ENCODE assay signal across 8 mouse cellular contexts in the genomic region with DNA sequence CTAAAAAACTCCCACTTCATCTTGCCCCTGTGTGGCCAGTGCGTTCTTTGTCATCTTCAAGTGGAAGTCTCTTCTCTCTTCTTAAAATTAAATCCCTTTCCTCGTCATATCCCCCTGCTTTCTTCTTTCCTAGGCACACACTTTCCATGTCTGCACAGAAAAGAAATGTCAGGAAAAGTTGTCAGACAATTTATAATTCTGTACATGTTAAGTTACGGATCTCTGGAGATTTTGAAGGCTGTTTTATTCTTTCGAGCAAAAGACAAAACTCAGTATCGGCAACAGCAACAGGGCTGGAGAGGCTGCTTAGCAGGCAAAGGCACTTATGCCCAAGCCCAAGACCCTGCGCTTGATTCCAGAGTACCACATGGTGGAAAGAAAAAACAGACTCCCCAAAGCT.
DNase-seq lines count a peak whose midpoint lies in the region; ATAC-seq and TF ChIP-seq lines count a peak whose summit lies in the region.

No protein-coding gene starts in this region.

- no peak for DNase-seq in kidney, adult 11 months
- no peak for DNase-seq in ovary, postnatal 10 days (ENCODE audit: low spot score)
- DNase-seq in layer of hippocampus, adult 18-20 months (ENCODE audit: low spot score in 2 of 2): no peak
- no peak for DNase-seq in T-cell, adult 2 months (ENCODE audit: low spot score)

- no peaks in the 10 kb centered on the region for H3K27me3 ChIP-seq in kidney, embryonic 15.5 days
- no peaks in the 10 kb centered on the region for H3K27me3 ChIP-seq in intestine, embryonic 16.5 days (replicated peaks; ENCODE audit: control insufficient read depth, insufficient read depth, low read length)
- H3K27me3 ChIP-seq in myocyte (ENCODE audit: control insufficient read depth, insufficient read depth, insufficient read length): no peaks in the 10 kb centered on the region

- H3ac ChIP-seq in myocyte (ENCODE audit: control insufficient read depth, insufficient read length): no peak overlapping the region

- H3K9me3 ChIP-seq in kidney, embryonic 15.5 days (replicated peaks): no peaks in the 10 kb centered on the region
- H3K9me3 ChIP-seq in intestine, embryonic 16.5 days (ENCODE audit: control insufficient read depth, low read length): no peaks in the 10 kb centered on the region

- no peaks in the 10 kb centered on the region for H3K36me3 ChIP-seq in kidney, embryonic 15.5 days
- no peaks in the 10 kb centered on the region for H3K36me3 ChIP-seq in intestine, embryonic 16.5 days (ENCODE audit: control insufficient read depth, insufficient read depth, low read length)
- H3K36me3 ChIP-seq in myocyte (ENCODE audit: control insufficient read depth, insufficient read depth): no peaks in the 10 kb centered on the region

- H3K4me1 ChIP-seq in kidney, embryonic 15.5 days: peaks cover 29% of the 10 kb centered on the region
- H3K4me1 ChIP-seq in embryonic fibroblast, embryonic 13.5 days (ENCODE audit: control insufficient read depth, insufficient read depth, low read length): no peaks in the 10 kb centered on the region
- H3K4me1 ChIP-seq in intestine, embryonic 16.5 days (ENCODE audit: control insufficient read depth, insufficient read depth, low read length): peaks cover 15% of the 10 kb centered on the region

- H3K4me2 ChIP-seq in kidney, embryonic 15.5 days: peak overlapping the region; percentile 87
- H3K4me2 ChIP-seq in intestine, embryonic 16.5 days (ENCODE audit: low read depth, low read length): peak overlapping the region; percentile 94
- peak overlapping the region; percentile 95 for H3K4me2 ChIP-seq in myocyte (ENCODE audit: low read depth)

- no peak overlapping the region for H3K9ac ChIP-seq in kidney, embryonic 15.5 days
- no peak overlapping the region for H3K9ac ChIP-seq in intestine, embryonic 16.5 days (ENCODE audit: low read depth, low read length)

- no peak for TF ChIP-seq CTCF in embryonic fibroblast, embryonic 13.5 days (IDR thresholded peaks at IDR 0.05; ENCODE audit: borderline replicate concordance, insufficient read depth, low read length)

- H3K4me3 ChIP-seq in kidney, embryonic 15.5 days (replicated peaks): peak overlapping the region; percentile 46
- H3K4me3 ChIP-seq in embryonic fibroblast, embryonic 13.5 days (ENCODE audit: insufficient read depth, low read length): peak overlapping the region; percentile 25; the same call in 1 of the 2 replicates
- H3K4me3 ChIP-seq in intestine, embryonic 16.5 days (ENCODE audit: low read length): peak overlapping the region; percentile 50
- no peak overlapping the region for H3K4me3 ChIP-seq in myocyte

- TF ChIP-seq POLR2A in embryonic fibroblast, embryonic 13.5 days (IDR thresholded peaks at IDR 0.05; ENCODE audit: low read depth, low read length): no peak
- no peak for TF ChIP-seq POLR2A in myocyte (IDR thresholded peaks at IDR 0.05; ENCODE audit: insufficient read length, low read depth)

- ATAC-seq in kidney, embryonic 15.5 days (replicated peaks; ENCODE audit: low FRiP score): no peak
- ATAC-seq in intestine, embryonic 16.5 days: no peak

- H3K27ac ChIP-seq in kidney, embryonic 15.5 days: no peak overlapping the region
- H3K27ac ChIP-seq in embryonic fibroblast, embryonic 13.5 days (ENCODE audit: insufficient read depth, low read length): no peak overlapping the region
- no peak overlapping the region for H3K27ac ChIP-seq in intestine, embryonic 16.5 days (ENCODE audit: low read length)

- no peaks in the 10 kb centered on the region for H3K79me2 ChIP-seq in myocyte (ENCODE audit: control insufficient read depth, insufficient read depth)

- WGBS in kidney, embryonic 15.5 days: 17% methylated on average over 6 of the region's 6 CpGs
- 28% methylated on average over 6 of the region's 6 CpGs for WGBS in intestine, embryonic 16.5 days

TF ChIP-seq in myocyte, 11 proteins besides CTCF, POLR2A, EP300 and RAD21:
- TF ChIP-seq POLR2AphosphoS2 (IDR thresholded peaks at IDR 0.05; ENCODE audit: insufficient read length, low read depth) (no peak), REST (IDR thresholded peaks at IDR 0.05; ENCODE audit: insufficient read depth, insufficient read length) (no peak), SRF (IDR thresholded peaks at IDR 0.05; ENCODE audit: control insufficient read depth, insufficient read length, low read depth) (no peak)
